Mouse (Mus musculus) G1E (cell line): Measurements from ENCODE around the gene Eipr1. TPM values are rescaled to one million over a fixed set of nuclear protein-coding genes. Genes with fewer than 3 reads are reported as not detected.

Experiments
- ATAC-seq: 2 replicates; pipeline ENCODE4 v1.8.0; 2016; ENCODE audit warnings: mild to moderate bottlenecking; ENCODE audit not compliant: insufficient number of reproducible peaks, poor library complexity, low FRiP score, severe bottlenecking; ENCODE audit errors: extremely low read depth
- DNase-seq: peaks from one replicate; pipeline ENCODE4 v3.0.0; 2012; ENCODE audit warnings: low spot score
- H3K27me3 ChIP-seq: 2 replicates; pipeline ENCODE4 v1.6.1; 2012; ENCODE audit warnings: mild to moderate bottlenecking, low read length, inconsistent platforms; ENCODE audit not compliant: insufficient read depth
- H3K36me3 ChIP-seq: replicated peaks from 2 replicates; pipeline ENCODE3; 2012; ENCODE audit warnings: mild to moderate bottlenecking, inconsistent platforms
- H3K4me1 ChIP-seq: 2 replicates; pipeline ENCODE4 v1.6.1; 2012; ENCODE audit warnings: low read depth, low read length, inconsistent platforms, mixed read lengths; ENCODE audit not compliant: insufficient read depth
- H3K4me3 ChIP-seq: 2 replicates; pipeline ENCODE4 v1.5.1; 2012; ENCODE audit warnings: low read depth, mild to moderate bottlenecking, inconsistent platforms, low read length, moderate library complexity, mixed read lengths
- H3K9me3 ChIP-seq: replicated peaks from 2 replicates; pipeline ENCODE4 v1.6.1; 2012; ENCODE audit warnings: inconsistent platforms
- CTCF ChIP-seq: IDR thresholded peaks from 2 replicates; pipeline ENCODE4 v1.5.1; 2012; ENCODE audit warnings: low read depth, low read length, inconsistent platforms, mixed read lengths
- GATA1 ChIP-seq: IDR thresholded peaks from 2 replicates; pipeline ENCODE4 v1.6.1; 2012; ENCODE audit warnings: borderline replicate concordance, low read length, inconsistent platforms, mixed read lengths
- GATA2 ChIP-seq: IDR thresholded peaks from 2 replicates; pipeline ENCODE4 v1.6.1; 2012; ENCODE audit warnings: low read depth, low read length, inconsistent platforms, borderline replicate concordance
- POLR2AphosphoS5 ChIP-seq: IDR thresholded peaks from 2 replicates; pipeline ENCODE4 v1.6.1; 2012; ENCODE audit warnings: low read depth, low read length, inconsistent platforms; ENCODE audit not compliant: insufficient replicate concordance
- TAL1 ChIP-seq: conservative IDR thresholded peaks from 2 replicates; pipeline ENCODE4 v1.6.1; 2012; ENCODE audit warnings: low read depth, low read length, inconsistent platforms, mixed read lengths
- polyA plus RNA-seq: library from polyadenylated mRNA; stranded (reverse); fragments of >175 nt; gene quantifications from 2 replicates; pipeline ENCODE4 v1.2.3, GENCODE M21; 2012
- total RNA-seq, 2 experiments: library from RNA; stranded (forward) in 1 of 2; stranded (reverse) in 1 of 2; fragments of 200-1000 nt in 1 of 2; fragments of >200 nt in 1 of 2; fragmentation: Nextera tagmentation in 1 of 2; gene quantifications; 2 replicates each; pipeline ENCODE4 v1.2.3; 2014 to 2017

Gene Eipr1
- total and polyA plus RNA-seq, 3 experiments: 11.0 to 52.8 (median 22.4) TPM

DNA sequence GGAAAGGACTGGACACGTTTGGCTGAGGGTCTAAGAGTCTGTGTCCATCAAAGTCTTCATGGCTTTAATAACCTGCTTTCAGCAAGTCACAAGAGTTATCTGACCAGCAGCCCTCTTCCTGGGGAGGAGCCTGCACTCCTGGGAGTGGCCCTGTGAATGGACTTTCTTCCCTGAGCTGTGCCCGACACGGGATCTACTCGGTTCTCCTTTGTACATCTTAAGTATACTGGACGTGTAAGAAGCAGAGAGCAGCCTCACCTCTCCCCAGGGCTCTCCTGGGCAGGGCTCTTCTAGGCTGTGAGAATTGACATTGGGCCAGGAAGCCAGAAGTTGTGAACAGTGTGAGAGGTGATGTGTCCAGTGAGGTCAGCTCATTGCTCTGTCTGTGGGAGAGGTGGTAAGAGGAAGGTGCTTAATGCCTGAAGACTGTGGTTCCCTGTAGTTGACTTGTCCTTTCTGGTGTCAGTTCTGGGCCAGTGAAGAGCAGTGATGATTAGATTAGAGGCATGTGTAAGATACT is 89.6 kb downstream of the Eipr1 start:
- H3K9me3 ChIP-seq: no peaks in the 10 kb centered on the region
- no peak for TF ChIP-seq POLR2AphosphoS5
- TF ChIP-seq CTCF: no peak
- no peak for TF ChIP-seq GATA1
- no peak for TF ChIP-seq TAL1
- TF ChIP-seq GATA2: no peak
- ATAC-seq (no peak), DNase-seq (no peak)
- H3K36me3 ChIP-seq: peaks cover 34% of the 10 kb centered on the region
- H3K4me3 ChIP-seq: no peak overlapping the region
- no peaks in the 10 kb centered on the region for H3K27me3 ChIP-seq
- no peaks in the 10 kb centered on the region for H3K4me1 ChIP-seq

GRCm38 (mm10) chr12:28845811-28846210 is 94.2 kb downstream of the Eipr1 start:
- DNase-seq (no peak), ATAC-seq (no peak)
- TF ChIP-seq TAL1: no peak
- TF ChIP-seq GATA2: no peak
- TF ChIP-seq POLR2AphosphoS5: no peak
- no peak for TF ChIP-seq CTCF
- no peak for TF ChIP-seq GATA1

DNA sequence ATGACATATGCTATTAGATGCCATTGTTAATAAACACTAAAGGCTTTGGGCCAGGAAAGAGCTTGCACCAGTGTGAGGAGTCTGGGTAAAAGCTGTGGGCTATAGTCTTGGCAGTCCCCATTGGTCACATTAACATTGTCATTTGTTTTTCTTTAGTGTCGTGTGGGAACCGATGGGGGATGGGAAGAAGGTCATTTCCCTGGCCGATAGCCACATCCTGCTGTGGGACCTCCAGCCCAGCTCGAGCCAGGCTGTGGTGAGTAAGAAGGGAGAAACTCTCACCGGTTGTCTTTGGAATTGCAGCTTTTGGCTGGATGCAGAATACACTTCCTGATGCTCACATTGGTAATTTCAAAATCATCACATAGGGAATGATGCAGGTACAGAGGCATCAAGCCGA is 95.8 kb downstream of the Eipr1 start:
- H3K4me3 ChIP-seq: no peak overlapping the region
- no peak for DNase-seq
- ATAC-seq: no peak
- peaks cover 52% of the 10 kb centered on the region for H3K36me3 ChIP-seq
- H3K9me3 ChIP-seq: no peaks in the 10 kb centered on the region
- TF ChIP-seq GATA1 (no peak), POLR2AphosphoS5 (no peak), CTCF (no peak), TAL1 (no peak), GATA2 (no peak)
- H3K27me3 ChIP-seq: no peaks in the 10 kb centered on the region
- H3K4me1 ChIP-seq: no peaks in the 10 kb centered on the region

More at GRCm38 (mm10) chr12:28845811-28846210, 94.2 kb downstream of the Eipr1 start:
- Histone ChIP-seq H3K9me3 (no peaks in the 10 kb centered on the region), H3K4me1 (no peaks in the 10 kb centered on the region), H3K4me3 (no peak overlapping the region), H3K27me3 (no peaks in the 10 kb centered on the region), H3K36me3 (peaks cover 51% of the 10 kb centered on the region)

GRCm38 (mm10) chr12:28848726-28849612 is 97.4 kb downstream of the Eipr1 start:
- H3K4me1 ChIP-seq: no peaks in the 10 kb centered on the region
- no peak overlapping the region for H3K4me3 ChIP-seq
- DNase-seq (no peak), ATAC-seq (no peak)
- no peak for TF ChIP-seq GATA2
- TF ChIP-seq TAL1: no peak
- no peak for TF ChIP-seq CTCF
- no peak for TF ChIP-seq GATA1
- no peak for TF ChIP-seq POLR2AphosphoS5
- H3K36me3 ChIP-seq: peaks cover 58% of the 10 kb centered on the region
- H3K9me3 ChIP-seq: no peaks in the 10 kb centered on the region
- no peaks in the 10 kb centered on the region for H3K27me3 ChIP-seq

DNA sequence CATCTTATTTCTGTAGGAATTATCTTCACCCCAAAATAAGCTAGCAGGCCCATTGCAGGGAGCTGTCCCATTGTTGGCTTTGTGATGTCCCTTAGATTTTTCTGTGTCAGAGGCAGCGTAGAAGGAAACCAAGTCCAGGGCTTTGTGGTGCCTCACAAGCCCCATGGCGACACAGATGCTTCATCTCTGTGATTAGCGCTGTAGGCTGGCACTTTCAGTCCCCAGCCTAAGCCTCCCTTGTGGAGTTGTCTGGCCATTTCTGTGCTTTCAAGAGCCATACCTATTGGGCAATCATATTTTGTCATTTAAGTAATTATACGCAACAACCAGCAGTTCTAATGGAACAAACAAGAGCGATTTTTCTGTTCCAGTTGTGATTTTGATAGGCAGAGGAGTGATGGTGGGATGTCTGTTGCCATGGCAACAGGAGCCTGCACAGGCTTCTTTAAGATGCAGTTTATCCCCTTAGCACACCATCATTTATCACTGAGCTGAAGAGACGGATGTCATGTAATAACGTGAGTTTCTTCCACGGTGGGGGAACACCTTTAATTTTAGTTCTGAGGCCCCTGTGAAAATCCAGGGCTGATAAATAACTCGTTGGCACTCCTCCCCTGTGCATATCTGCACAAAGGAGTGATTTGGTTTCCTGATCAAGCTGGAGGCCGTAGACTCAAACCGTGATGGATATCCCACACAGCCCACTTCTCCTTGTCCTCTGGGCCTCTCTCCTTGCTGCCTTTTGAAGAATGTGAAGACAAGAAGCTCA is 108.1 kb downstream of the Eipr1 start:
- peaks cover 83% of the 10 kb centered on the region for H3K36me3 ChIP-seq
- no peaks in the 10 kb centered on the region for H3K9me3 ChIP-seq
- no peak overlapping the region for H3K4me3 ChIP-seq
- H3K4me1 ChIP-seq: no peaks in the 10 kb centered on the region
- ATAC-seq (no peak), DNase-seq (no peak)
- no peaks in the 10 kb centered on the region for H3K27me3 ChIP-seq
- TF ChIP-seq TAL1 (no peak), GATA2 (no peak), CTCF (no peak), GATA1 (no peak), POLR2AphosphoS5 (no peak)

DNA sequence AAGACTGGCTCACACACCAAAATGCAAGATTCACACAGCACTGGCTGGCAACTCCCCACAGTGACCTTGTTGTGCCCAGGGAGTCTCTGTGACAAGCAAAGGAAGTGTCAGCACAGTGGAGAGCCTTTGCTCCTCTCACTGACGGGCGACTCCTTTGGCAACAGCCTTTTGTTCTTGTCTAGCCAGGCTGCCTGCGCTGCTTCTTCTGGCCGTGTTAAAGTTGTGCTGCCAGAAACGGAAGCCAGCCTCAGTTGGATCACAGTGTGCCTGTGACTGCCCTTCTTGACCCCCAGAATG is 108.6 kb downstream of the Eipr1 start:
- TF ChIP-seq TAL1 (no peak), GATA2 (no peak), POLR2AphosphoS5 (no peak), CTCF (no peak), GATA1 (no peak)
- Histone ChIP-seq H3K4me1 (no peaks in the 10 kb centered on the region), H3K4me3 (no peak overlapping the region), H3K9me3 (no peaks in the 10 kb centered on the region), H3K27me3 (no peaks in the 10 kb centered on the region), H3K36me3 (peaks cover 83% of the 10 kb centered on the region)
- DNase-seq (no peak), ATAC-seq (no peak)
